Mouse (Mus musculus) gastrocnemius, postnatal 4 days (tissue): ENCODE results near the gene Gm37240. TPM values are rescaled to one million over a fixed set of nuclear protein-coding genes. Genes with fewer than 3 reads are reported as not detected.

Source experiments
- DNase-seq, 2 experiments: peaks; one replicate each; pipeline ENCODE4 v3.0.0; 2021 to 2022; ENCODE audit warnings: low spot score in 2 of 2, mixed read lengths in 2 of 2
- total RNA-seq, 2 experiments: library from RNA; stranded (reverse); gene quantifications; 2 replicates each; pipeline ENCODE4 v1.2.3; 2021

The Gm37240 gene
- total RNA-seq, 2 experiments from 2014 or later, result 26.2 to 28.4 TPM

DNA sequence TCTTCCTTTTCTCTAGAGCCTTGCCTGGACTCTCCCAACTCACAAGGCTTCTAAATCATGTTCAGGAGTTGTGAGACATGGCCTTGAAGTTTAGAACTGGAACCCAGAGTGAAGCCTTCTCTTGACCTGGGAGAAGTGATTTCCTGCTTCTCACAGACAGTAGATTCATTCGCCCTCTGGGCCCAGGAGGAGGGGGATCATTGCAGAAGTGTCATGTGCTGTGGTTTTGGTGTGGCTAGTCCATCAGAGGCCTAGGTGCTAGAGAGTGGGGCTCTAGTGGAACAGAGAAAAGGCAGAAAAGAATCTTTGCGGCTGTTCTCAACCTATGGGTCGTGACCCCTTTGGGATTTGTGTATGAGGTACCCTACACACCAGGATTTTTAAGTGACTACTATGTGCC is 724.9 kb downstream of the Gm37240 start:
- no peak for DNase-seq

DNA sequence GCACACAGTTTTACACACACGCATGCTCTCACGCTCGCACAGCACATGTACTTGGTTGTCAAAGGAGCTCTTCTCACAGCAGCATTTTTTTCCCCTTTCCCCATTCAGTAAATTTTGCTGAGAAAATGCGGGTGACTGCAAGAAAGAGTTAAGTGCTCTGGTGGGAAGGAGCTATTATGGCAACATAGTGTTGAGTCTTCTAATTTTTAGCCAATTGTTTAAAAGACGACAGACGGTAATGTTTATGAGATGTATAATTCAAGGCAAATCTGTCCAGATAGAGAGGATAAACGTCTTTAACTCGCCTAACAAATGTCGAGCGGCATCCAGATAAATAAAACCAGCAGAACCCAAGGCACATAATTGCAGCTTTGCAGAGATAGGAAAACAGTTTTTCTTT is 726.5 kb downstream of the Gm37240 start:
- no peak for DNase-seq

DNA sequence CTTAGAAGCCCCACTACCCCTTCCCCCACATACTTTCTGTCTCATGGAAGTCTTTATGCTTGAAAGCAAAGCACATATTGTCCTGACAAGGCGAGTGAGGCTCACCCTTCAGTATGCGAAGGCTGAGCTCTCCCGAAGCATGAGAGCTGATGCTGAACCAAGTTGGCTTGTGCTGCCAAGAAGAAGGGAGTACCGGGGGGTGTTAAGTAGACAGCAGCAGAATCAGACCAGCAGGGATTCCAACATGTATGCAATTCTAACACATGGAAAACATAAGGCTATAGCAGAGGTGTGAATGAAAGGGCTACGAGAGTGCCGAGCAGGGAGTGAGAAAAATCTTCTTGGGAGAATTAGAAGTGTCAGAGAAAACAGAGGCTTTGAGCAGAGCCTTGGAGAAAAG is 727.7 kb downstream of the Gm37240 start:
- DNase-seq, result no peak

DNA sequence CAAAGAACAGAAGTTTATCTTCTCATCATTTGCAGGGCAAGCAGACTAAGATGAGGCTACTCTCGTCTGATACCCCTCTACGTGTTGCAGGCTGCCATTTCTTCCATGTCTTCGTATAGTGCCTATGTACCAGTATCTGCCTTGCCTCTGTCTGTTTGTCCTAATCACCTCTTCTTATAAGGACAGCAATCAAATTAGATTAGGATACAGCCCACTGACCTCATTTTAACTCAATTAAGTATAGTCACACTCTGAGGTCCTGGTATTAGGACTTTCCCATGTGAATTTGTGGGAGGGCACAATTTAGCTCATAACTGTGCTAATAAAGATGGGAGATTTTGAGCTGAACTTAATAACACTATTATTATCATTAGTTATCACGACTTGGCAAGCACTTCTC is 738.5 kb downstream of the Gm37240 start:
- no peak for DNase-seq

DNA sequence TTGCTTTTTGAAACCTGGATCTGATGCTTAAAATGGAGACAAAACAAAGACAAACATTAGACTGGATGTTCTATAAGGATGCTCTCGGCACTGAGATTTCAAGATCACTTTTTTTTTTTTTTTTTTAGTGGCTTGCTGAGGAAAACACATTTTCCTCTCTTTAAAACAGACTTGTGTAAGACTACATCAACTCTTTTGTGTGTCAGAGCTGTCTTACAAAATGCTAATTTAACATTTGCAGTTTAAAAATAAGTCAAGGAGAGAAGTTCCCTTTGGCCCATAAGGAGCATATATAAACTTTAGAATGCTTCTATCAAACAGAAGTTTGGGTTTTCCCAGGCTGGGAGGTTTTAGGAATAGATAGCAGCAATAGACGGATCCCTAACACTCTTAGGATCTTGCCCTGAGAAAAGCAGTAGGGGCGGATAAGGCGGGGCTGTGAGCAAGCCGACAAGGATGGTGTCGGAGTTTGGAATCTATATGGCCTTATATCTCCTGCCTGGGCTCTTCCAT is 739.2 kb downstream of the Gm37240 start:
- DNase-seq, result no peak

DNA sequence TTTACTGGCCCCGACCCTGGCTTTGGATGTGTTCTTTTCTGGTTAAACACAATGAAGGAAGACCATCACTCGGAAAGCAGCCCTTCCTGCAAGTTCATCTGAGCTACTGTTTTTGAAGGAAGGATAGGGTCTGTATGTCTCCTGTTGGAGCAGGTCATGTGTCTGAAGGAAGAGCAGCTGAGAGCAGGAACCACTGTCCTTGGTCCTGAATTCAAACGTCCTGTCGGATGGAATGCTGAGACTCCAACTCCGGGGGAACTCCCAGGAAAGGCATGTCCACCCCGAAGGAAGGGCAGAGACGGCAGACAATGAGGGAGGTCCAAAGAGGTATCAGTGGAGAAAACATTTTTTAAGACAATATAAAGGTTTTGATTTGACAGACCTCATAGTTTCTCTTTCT is 741.8 kb downstream of the Gm37240 start:
- DNase-seq, result peak in 1 of 2 experiments; percentile 11

DNA sequence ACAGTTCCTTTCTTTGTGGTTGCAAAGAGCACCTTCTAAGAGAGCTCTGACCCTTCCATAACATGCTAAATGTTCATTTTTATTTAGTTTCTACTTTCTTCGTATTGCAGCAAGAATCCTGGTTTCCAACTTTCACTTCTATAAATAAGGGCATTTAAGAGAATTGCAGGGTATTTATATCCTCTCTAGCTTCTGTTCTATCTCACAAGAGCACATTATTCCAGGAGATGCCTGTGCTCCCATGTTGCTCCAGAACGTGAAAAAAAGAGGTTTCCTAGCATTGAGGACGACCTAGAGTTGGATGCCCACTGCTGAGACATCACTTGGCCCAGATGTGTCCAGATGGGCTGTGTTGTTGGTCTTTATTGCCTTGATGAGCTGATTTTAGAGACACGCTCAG is 742.2 kb downstream of the Gm37240 start:
- DNase-seq, result no peak

DNA sequence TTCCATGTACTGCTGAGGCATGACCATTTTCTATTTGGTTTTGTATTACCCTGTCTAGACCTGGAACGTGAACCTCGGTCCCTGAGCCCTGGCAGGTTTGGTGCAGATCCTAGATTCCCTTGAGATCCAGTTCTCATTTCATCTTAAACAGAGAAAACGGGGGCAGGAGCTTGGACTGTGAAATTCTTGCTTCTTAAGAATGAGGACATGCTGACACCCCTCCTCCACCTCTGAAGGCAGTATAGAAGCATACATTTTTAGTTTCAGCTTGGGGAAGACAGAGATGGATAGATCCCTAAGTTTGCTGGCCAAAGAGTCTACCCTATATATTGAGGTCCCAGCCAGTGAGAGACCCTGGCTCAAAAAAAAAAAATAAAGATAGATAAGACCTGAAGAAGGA is 742.9 kb downstream of the Gm37240 start:
- no peak for DNase-seq

DNA sequence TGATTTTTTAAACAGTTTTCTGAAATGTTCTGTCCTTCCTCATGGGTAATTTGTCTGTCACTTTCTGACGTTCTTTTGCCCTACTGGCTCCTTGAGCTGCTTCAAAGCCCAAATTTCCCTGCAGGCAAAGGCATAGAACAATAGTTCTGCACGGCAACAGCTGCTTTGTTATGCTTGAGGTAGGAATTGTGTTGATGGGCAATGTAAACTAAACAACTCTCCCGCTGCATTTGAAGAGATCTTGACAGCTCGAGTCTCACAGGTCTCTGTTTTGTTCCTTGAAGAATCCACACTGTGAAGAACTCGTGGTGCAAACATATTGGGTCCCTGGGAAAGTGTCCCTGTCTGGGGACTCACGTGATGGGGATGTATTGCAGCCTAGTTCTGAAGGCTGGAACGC is 746.8 kb downstream of the Gm37240 start:
- no peak for DNase-seq

DNA sequence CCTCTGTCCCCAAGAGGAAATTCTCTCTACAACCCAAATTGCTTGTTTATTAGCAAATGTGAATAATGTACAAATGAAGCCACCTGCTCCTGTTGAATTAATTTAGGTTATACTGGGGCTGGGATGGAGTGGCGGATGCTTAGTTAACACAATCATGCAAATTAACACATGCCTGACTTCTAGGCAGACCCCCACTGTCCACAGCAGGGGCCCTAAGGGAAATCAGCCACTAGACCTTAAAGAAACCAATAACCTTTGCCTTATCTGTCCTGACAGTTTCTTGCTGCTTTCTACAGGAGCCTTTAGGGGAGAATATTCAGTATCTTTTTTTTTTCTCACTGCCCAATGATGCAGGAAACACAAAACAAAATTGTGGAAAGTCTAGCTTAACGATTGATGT is 748.9 kb downstream of the Gm37240 start:
- no peak for DNase-seq

DNA sequence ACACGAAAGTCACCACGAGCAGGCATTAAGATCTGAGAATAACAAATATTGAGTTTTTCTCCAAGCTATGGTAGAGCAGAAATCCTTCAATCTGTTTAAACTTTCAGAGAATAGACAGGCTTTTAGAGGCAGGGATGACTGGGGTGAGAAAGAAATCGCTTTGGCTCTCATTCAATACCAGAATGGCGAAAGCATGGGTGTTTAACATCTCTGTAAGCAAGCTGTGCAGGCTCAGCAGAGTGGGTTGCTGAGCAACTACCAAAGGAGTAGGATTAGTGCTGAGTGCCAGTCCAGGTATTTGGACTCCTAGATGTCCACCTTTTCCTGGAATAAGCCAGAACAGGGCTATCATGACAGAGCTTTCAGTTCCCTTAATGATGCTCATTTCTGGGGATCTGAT is 753.8 kb downstream of the Gm37240 start:
- no peak for DNase-seq

DNA sequence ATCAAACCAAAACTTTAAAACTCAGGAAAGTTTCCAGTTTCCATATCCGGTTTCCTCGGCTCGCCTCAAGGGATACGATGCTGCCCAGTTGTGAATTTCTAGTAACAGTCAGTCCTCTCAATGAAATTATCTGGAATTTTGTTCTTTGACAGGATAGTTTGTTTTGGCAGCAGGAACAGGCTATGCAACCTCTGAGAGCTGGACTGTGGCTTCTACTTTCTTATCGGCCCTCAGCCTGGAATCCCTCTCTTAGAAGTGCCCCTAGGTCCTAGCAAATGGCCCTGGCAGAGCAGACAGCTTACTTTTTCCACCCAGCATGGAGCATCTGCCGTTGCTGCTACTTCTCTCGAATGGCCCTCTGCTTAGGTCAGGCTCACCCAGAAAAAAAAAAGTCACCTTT is 755.4 kb downstream of the Gm37240 start:
- DNase-seq, result no peak

DNA sequence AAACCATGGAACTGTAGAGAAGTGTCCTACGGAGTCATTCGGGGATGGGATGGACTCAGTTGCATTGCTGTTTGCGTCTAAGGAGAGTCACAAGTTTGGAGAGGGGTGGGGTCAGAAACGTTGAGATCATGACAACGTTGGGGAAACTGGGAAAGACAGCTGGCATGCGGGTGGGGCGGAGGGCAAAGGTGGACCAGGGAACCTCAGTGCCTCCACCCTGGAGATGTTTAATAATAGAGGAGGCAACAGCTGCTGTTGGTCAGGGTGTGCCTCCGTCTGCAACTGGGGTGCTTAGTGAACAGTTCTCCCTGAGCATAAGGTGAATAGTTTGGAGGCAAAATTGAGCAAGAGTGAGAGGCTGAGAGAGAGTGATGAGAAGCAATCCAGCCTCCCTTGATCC is 758.8 kb downstream of the Gm37240 start:
- DNase-seq, result no peak

DNA sequence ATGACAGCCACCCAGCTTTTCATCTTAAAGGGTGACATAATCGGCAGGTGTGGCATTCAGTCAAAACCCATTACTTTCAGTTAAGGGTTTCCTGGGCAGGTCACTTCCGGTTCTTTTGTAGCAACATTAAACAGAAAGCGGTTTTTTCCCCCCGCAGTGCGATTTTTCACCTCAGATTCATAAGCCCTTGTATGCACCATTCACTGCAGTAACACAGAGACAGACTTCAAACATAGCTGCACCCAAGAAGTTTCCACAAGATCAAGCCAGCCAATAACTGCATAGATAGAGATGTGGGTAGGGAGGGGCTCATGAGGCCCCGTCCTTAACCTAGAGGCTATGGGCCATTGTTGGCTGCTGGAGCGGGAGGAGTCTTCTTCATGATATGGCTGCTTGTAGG is 760.3 kb downstream of the Gm37240 start:
- no peak for DNase-seq

DNA sequence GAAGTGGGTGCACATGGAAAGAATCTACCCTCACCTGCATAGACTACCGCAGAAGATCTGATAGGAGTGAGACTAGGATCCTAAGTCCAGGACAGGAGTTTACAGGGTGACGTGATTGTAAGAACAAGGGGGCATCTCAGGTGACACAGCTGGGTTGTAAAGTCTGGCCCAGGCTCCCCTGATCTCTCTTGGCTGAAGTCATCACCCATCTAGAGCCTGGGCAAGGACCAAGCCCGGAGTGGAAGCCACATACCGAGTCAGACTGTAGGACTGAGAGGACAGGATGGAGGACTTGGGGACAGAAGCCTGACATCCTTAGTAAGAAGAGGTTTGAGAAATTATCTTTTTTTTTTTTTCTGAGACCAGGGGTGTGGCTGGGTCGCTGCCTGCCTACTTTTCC is 761.8 kb downstream of the Gm37240 start:
- no peak for DNase-seq

DNA sequence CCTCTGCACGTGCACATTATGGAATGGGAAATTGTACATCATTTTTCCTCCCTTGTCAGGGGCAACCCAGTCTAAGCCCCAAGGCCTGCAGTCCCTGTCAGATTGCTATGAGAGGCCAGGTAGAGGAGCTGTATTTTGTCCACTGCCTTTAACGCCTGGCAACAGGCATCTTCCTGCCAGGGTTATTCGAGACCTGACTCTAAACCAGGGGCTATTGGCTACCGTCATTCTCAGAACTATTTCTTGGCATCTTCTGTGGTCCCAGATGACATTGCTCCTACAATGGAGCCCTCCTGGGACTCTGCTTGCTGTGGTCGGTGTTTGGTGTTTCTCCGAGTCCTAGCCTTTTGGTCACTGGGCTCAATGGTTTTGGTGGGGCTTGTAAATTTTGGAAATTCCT is 762.4 kb downstream of the Gm37240 start:
- no peak for DNase-seq

DNA sequence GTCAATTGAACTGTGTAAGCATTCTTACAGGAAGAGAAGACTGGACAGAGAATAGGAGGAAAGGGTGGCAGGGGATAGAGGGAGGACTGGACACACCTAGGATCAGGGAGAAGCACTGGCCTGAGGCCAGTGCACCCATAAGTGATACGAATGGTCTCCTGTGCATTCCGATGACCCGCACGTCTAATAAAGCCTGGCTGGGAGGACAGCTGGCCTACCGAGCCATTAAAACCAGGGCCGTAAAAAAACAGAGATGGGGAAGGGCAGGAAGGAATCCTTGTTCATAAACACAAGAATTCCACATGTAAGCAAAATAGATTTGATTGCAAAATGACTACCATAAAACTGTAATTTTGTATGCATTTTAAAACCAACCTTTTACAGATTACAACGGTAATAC is 762.9 kb downstream of the Gm37240 start:
- no peak for DNase-seq

DNA sequence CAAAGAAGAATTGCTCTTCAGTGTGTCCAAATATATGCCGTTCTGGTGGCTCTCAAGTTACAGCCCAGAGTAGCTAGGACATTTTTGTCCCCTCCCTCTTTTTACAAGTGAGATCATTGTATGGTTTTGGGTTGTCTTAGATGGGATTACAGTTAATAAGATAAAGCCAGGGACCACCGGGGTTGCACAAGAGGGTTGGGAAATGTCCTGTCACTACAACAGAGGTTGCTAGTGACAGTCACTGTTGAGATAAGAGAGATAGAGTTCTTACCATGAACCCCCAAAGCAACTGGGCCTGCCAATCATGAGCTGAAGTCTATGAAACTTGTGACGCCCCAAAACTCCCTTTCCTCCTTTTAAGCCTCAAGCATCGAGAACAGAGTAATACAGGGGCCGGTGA is 769.6 kb downstream of the Gm37240 start:
- DNase-seq, result no peak

DNA sequence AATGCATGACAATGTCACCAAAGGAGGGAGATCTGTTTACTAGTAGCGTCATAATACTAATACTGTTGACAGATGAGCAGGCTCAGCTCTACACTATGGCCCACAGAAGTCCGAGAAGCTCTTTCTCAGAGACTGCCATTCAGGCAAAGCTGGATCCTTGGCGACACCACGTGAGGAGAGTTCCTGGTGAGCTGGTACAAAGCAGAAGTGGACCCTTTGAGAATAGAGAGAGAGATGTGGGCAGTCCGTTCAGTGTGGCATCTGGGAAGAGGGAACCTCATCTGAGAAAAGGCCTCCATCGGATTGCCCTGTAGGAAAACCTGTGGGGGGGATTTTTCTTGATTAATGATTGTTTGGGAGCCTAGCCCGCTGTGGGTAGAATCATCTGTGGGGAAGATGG is 770.3 kb downstream of the Gm37240 start:
- no peak for DNase-seq

DNA sequence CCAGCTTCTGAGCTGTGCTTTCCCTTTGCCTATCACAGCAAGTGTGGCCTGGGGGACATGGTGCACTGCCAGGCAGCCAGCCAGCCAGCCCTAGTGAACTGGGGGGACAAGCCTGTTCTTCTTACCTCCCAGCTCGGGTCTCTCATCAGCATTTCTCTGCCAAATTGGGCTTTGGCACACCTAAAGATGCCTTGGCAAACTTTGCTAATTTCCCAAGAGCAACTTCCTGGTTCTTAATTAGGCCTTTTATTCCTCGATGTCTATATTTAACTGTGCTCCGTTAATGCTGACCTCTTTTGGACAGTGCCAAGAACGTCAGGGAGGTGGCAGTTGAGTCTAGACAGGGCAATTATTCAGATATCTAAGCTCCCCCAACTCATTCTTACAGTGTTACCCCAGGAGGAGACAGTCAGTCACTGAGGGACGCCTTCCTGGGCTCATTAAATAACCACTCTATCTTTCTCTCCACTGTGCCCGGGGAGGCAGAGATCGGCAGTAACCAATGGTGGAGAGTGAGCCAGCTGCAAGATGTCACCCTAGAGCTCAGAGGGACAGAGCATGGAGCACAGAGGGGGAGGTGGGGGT is 771.3 kb downstream of the Gm37240 start:
- DNase-seq, result no peak

DNA sequence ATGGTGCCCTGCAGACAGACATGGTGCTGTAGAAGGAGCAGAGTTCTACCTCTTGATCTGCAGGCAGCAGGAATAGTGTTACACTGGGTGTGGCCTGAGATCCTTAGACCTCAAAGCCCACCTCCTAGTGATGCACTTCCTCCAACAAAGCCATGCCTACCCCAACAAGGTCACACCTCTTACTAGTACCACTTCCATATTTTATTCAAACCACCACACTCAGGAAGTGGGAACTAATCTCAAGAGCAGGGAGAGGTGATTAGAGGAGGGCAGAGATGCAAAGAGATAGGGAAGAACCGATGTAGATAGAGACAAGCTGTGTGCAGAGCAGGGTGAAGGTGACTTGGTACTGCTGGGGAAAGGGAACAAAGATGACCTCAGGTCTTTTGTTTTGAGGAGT is 773.8 kb downstream of the Gm37240 start:
- no peak for DNase-seq

DNA sequence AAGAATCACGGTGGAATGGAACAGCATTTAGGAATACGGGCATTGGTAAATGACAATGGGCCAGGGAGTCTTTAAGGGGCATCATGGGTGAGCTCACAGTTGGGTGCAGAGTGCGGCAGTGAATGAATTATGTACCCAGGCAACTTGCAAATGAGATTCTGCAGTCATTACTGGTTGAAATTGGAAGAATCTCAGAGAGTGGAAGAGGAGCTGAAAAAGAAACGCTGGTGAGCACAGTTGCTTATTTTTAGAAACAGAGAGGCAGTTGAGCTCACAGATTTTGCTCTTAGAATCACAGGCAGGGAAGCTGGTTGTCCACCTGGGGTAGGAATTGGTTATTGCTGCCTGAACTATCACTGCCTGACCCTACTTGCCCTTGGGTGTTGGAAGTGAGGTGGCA is 776.6 kb downstream of the Gm37240 start:
- DNase-seq, result no peak

DNA sequence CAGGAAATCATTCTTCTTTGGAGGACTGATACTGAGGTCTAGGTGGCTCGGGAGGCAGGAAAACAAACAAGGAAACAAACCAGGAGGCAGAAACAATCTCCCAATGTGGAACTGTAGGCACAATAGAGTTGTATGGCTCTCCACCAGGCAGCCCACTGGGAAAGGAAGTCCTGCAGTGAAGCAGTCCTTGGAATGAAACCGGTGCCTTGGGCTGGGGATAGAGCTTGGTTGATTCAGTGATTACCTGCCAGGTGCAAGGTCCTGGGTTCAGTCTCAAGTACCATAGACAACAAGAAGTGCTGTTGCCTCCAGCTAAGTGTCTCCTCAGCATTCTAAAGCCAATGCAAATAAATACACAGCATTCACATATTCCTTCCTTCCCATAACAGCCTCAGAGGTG is 778.1 kb downstream of the Gm37240 start:
- DNase-seq, result no peak

DNA sequence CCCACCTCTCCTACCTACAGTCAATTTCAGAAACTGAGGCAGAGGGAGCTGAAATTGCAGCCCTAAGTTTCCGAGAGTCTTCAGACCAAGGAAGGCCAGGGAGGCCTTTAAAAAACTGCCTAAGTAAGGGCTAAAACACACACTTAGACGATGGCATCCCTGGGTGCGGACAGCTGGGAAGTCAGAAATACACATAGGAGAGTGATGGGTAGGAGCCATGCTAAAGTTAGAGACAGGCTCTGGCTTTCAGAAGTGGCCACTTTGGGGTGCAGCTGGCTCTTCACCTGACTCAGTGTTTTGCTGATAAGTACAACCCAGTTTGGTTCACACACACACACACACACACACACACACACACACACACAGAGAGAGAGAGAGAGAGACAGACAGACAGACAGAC is 778.9 kb downstream of the Gm37240 start:
- no peak for DNase-seq
